Mouse (Mus musculus): ENCODE data around the gene Cdc42bpa.
"Not testable (repeated sequence)": the region's sequence is repeated elsewhere in the genome, so short reads cannot be mapped to it uniquely, and the experiment has no call there.

Gene Cdc42bpa

DNA sequence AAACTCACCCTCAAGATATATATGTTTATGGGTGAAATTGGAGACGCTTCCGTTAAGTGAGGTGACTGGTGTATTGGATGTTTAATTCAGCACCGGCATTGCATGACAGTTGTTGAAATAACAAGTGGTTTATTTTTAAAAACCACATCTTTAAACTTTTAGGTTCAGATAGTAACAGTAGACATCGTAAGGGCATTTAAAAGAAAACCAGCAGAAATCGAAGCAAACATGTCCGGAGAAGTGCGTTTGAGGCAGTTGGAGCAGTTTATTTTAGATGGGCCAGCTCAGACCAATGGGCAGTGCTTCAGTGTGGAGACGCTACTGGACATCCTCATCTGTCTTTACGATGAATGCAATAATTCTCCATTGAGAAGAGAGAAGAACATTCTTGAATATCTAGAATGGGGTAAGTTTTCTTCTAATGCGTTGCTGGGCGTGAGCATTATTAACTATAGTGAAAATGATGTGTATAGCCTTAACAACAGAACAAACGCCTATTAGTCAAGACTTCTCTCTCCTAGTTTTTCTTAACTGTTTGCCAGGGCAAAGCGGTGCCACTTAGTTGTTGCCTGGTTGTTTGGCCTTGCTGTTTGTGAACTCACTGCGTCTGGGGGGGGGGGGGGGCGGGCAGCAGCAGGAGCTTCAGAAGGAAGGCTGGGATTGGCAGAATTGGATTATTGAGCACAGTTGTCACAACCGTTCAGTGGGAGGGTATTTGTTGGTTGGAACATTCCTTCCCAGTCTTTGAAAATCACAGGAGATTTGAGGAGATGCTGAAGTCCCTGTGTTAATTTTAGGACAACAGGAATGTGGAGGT, 818 bp downstream of the Cdc42bpa start:
- DNase-seq = peak; percentile 42

DNA sequence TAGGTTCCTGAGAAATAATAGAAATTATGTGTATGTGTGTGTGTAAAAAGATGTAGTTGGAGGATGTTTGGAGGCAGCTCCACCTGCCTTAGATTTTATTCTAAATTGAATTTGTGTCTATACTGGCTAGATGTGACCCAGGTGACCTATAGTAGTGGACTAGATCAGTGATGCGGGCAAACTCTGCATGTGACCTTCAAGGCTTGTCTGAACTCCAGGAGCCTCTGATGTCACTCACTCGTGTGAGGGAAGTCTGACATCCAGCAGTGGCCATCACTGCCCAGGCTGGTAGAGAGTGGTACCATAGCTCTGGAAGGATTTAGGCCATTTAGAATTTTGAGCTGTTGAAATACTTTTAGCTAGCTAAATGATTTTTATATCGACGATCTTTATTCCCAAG, 1.5 kb downstream of the Cdc42bpa start:
- peak; percentile 47 for DNase-seq

DNA sequence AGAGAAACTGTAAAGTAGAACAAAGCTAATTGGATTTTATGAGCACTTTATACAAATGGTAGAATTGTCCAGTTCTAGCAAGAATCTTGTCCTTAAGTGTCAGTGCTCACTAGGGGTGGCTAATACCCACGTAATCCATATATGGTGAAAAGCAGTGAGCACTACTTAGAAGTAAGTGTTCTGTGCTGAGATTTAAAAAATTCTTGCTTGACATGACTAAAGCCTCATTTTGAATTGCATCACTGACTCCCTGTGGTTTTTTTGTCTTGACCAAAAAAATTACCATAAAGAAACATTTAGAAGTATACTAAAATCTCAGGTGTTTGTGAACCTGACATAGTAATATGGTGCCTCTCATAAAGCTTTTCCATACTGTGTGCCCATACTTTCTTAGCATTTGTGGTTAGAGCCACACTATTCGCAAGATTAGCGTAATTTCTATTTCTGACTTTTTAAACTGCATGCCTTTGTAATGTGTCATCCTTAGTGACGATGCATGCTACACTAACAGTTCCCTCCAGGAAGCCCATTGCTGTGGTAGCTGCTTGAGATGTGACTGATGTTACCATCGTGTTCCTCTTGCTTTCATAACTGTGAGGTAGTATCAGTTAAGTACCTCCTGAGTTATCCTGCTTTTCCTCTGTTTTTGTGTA, 9.6 kb downstream of the Cdc42bpa start:
- DNase-seq = no peak

DNA sequence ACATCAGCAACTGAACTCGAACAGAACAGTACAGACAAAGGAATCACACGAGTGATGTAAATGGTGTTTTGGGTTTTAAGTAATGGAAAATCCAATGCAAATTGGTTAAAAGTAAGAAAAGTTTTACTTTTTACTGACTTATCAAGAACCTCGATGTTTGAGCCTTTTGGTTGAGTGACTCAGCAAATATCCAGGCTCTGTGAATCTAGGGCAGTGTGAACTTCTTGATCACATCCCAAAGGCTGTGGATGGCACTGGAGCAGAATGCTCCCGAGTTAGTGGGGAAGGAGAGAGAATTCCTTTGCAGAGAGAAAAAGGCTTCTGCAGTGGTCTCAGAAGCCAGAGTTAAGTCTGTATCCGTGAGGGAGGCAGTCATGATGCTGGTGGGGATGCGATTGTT, 14.7 kb downstream of the Cdc42bpa start:
- DNase-seq = peak; percentile 61

DNA sequence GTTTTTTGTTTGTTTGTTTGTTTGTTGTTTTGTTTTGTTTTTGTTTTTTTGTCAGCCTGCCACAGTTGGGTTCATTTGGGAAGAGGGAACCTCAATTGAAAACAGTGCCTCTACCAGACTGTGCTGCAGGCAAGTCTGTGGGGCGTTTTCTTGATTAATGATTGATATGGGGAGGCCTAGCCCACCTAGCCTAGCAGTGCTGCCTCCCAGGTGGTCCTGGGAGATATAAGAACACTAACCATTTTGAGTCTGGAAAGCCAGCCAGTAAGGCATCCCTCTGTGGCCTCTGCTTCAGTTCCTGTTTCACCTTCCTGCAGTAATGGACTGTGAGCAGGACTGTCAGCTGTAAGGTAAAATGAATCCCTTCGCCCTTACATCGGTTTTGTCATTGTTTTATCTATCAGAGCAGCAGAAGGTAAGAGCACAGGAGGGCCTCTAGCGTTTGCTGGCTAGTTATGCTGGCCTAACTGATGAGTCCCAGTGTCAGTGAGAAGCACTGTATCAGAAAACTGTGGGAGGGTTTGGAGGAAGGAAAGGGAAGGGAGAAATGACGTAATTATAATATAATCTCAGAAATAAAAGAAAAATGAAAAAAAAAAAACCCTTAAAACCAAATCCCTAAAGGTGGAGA, 15.5 kb downstream of the Cdc42bpa start:
- peak; percentile 66 for DNase-seq

DNA sequence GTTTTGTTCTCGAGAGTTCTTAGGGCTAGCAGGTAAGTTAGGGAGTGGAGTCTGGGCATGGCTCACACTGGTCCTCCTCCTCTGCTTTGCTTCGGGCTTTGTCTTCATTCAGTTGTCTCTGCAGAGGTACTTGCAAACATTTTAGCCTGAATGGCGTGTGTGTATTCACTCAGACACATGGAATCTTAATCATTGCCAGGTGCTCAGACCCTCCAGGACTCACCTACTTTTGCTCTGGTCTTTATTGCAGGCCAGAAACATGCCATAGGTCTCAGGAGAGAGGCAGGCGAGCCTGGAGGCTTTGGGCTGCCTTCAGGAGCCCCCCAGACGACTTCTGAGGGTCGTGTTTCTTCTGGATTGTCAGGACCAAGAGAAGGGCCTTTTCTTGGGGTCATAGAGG, 17.2 kb downstream of the Cdc42bpa start:
- no peak for DNase-seq

DNA sequence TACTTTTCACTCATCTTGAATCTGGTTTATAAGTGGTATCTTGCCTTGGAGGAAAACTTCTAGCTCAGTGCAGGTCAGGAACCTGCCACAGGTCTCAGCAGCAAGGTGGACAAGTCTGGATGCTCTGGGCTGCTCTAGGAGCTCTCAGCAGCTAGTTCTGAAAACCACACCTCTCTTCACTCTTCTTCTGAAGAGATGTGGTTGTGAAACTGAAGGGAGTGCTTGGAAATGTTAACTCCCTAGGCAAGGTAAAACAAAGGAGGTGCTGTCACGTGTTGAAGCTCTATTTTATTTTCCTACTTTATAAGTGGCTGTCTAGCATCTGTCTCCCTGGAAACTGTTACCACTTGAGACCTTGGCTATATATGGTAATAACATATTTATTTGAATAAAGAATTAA, 18.5 kb downstream of the Cdc42bpa start:
- DNase-seq = no peak

DNA sequence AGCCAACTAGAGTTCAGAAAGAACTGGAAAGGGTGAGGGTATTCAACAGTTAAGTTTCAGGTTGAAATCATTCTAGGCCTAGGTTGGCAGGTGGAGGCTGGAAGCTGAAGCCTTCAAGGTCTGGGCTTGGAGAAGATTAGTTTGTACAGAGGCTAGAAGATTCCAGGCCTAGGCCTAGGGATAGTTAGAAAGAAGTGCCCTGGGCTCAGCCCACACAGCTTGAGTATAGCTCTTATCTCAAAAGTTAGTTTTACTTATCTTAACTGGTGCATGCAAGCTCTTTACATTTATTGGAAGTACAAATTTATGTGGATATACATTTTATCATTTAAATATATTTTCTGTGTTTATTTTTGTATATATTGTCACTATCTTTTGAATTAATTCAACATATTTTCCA, 21.4 kb downstream of the Cdc42bpa start:
- no peak for DNase-seq

DNA sequence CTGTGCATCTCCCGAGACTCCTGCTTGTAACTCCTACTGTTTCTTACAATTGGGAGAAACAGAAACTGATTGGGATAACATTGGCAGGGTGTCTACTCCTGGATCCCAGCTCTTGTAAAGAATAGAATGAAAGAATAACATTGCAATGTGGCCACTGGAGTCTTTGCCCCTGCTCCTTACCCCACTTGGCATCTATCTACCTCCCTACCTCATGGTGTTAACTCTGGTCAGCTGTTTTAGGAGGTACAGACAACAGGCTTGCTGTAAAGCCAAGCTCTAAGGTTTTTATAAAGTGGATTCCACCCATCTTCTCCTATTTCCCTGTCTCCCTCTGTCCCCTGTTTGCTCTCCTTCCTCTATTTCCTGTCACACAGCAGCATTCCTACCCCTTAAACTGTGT, 21.9 kb downstream of the Cdc42bpa start:
- no peak for DNase-seq

DNA sequence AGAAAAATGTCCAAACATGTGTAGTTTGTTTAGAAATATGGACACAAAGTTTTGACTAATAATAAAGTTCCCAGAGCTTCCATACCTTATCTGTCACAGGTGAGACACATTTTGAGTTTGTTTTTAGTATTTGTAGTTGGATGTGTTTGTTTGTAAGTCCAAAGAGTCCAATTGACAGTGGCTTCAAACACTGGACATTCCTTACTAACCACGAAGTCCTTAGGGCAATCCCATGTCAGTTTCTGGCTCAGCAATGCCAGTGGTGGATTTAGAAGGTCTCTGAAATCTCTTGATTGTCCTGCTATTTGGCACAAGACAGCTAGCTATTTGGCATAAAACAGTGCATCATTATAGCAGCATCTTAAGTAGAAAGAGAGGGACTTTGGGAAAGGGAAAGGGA, 22.7 kb downstream of the Cdc42bpa start:
- no peak for DNase-seq

DNA sequence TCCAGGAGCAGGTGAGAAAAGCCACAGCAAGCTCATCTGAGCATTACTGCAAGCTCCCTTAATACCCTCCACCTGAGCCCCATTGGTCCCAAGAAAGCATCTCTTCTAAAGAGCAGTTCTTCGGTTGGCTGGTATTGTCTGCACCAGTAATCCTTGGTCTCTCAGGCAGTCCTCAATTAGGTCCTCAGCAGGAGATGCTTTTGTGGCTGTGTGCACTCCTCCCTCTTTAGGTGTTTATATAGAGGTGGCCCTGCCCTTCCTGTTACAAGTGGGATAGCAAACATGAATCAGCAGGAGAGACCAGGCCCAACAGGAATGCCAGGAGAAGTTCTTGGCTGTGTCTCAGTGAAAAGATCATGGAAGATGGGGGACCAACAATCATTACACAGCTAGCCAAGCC, 23.9 kb downstream of the Cdc42bpa start:
- DNase-seq = no peak

DNA sequence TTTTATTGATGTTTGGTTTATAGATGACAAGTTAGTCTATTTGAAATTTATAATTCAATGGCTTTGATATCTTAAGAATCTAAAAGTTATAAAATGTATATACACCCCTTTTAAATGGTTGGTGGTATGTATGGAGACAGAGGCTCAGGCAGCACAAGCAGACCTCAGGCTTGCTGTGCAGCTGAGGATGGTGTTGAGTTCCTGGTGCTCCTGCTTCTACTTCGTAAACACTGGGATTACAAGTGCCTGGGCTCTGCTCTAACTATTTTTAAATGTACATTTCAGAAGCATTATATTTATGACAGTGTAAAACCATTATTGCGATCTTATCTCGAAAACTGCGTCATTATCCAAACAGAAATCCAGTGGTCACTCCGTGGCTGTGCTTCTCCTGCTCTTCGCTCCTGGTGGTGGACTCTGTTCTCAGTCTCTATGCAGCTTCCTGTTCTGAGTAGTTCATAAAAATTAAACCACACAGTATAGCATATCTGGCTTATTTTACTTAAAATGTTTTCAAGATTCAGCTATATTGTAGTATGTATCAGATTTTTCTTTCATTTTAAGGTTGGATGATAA, 31.5 kb downstream of the Cdc42bpa start:
- DNase-seq = no peak

DNA sequence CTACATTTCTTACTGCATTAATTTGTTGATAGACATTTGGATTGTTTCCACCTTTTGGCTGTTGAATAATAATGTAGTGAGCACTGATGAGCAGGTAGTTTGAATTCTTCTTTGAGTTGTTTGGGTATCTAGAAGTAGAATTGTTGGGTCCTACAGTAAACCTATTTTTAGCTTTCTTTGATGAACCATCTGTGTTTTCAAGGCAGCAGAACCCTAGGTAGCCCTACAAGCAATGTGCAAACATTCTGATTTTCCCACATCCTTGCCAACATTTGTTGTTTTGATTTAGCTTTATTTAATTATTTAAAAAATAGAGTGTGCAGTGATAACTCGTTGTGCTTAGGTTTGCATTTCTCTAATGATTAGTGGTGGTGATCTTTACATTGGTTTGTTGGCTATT, 32.0 kb downstream of the Cdc42bpa start:
- no peak for DNase-seq

DNA sequence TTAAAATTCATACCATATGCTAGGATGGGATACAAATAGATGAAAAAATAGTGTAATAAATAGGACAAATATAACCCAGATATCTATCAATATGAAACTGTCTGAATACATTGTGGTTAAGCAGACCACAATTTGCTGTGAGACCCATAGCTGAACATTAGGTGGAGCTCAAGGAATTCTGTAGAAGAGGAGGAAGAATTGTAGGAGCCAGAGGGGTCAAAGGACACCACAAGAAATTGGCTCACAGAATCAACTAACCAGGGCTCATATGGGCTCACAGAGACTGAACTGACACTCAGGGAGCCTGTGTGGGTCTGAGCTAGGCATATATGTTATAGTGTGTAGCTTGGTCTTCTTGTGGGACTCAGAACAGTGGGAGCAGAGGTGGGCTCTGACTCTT, 47.8 kb downstream of the Cdc42bpa start:
- DNase-seq = no peak

DNA sequence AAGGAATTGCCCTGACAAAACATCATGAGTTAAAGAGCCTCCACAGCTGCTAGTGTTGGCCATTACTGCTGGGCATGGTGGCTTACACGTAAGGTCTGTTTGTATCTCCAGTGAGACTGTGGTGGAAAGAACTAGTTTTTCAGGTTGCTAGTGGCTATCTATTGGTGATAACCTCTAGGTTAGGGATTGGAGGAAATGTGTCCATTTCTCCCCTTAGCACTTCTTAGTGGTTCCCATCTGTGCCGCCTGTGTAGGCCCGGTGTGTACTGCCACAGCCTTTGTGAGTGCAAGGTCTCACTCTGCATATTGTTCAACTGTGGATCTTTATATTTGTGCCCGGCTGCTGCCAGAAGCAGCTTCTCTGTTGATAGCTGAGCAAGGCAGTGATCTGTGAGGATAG, 53.2 kb downstream of the Cdc42bpa start:
- no peak for DNase-seq

DNA sequence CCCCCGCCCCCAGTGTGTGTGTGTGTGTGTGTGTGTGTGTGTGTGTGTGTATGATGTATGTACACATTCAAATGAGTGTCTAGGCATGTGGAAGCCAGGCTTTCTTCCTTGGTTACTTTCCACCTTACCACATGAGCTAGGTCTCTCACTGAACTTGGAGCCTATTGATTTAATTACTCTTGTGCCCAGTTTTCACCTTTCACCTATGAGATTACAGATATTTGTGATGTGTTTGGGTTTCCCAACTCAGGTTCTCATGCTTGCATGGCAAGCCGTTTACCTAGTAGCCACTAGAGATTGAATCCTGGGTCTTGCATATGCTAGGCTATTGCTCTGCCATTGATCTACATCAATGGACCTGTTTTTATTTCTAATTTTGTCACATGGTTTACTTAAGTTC, 57.9 kb downstream of the Cdc42bpa start:
- DNase-seq = no peak

DNA sequence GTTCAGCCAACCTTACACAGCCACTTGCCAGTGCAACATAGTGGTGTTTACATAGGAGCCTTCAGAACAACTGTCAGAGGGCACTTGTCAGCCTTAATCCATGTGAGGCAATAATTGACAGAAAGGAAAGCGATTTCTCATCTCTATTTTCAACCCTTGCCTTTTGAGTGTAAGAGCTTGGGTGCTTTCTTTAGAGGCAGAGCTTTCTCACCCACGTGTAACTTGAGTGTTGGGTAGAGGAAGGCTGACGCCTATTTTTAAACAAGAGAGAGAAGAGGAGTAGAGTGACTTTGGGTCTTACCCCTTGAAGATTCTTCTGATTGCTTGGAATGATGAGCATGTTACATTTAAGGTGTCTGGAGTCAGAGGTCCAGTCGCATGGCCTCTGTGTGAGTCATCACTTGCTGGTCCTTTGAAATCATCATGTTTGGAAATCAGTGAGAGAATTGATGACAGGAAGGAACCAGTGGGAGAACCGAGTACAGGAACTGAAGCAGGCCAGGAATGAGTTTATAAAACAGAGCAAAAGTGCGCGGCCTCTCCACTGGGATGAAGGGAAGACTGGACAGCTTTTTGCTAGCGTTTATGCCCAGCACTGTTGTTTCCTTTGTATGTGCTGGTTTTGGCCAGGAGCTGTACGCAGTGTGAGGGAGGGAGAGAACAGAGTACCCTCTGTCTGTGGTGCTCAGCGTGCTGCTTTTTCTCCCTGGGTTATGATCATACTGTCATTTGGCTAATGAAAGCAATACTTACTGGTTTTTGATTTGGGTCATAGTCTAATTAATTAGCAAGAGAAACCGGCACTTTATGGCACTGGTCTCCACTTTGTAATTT, 61.4 kb downstream of the Cdc42bpa start:
- DNase-seq = no peak

DNA sequence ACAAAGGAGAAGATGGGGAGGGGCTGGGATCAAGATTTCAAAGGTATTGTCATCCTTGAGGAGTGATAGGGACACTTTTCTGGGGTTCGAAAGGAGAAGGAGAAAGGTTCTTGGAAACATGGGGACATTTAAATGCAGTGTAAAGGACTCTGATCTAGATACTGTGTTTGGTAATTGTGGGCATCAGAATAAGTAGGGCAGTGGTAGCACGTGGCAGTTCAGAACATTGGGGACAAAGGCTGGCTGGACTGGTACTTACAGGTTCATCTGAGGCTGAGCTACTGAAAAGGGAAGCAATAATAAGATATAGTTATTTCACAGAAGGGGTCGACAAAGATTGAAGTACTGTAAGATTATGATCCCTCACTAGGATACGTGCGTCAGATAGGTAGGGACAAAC, 63.2 kb downstream of the Cdc42bpa start:
- no peak for DNase-seq

DNA sequence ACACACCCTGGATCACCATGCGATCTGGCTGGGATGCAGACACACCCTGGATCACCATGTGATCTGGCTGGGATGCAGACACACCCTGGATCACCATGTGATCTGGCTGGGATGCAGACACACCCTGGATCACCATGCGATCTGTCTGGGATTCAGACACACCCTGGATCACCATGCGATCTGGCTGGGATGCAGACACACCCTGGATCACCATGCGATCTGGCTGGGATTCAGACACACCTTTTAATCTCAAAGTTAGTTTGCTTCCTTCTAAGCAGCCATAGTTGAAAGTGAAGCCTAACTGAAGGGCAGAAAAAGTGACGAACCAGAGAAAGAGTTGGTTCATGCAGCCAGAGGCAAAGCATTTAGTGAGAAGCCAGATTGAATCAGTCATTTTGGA, 69.6 kb downstream of the Cdc42bpa start:
- DNase-seq = not testable (repeated sequence)

DNA sequence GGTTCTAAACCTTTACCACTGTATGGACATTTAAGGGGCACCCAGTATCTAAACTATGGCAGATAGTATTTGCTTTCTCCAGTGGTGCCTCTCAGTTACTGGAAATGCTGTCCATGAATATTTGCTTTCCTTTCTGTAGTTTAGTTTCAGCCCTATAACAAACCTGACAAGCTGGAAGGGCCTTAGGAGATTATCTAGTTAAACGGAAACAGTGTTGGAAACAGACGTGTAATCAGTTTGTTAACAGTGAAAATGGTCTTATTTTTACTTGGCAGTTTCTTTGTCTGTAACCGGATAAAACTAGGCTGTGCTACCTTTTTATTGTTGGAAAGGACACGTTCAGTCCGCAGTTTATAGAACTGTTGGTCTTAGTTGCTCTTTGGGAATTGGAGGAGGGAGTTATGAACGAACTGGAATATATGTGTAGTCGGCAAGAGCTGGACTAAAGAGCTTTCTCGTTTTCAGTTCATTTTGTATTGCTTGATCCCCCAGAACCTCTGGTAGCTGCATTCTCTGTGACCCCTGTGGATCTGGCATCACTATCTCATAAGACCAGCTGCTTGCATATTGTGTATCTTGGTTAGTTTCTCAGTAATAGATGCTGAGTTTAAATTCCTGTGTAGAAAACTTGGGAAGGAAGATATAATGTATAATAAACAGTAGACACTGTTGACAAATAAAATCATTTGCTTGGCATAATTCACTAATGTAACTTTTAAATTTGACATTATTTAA, 70.5 kb downstream of the Cdc42bpa start:
- DNase-seq = peak; percentile 14

DNA sequence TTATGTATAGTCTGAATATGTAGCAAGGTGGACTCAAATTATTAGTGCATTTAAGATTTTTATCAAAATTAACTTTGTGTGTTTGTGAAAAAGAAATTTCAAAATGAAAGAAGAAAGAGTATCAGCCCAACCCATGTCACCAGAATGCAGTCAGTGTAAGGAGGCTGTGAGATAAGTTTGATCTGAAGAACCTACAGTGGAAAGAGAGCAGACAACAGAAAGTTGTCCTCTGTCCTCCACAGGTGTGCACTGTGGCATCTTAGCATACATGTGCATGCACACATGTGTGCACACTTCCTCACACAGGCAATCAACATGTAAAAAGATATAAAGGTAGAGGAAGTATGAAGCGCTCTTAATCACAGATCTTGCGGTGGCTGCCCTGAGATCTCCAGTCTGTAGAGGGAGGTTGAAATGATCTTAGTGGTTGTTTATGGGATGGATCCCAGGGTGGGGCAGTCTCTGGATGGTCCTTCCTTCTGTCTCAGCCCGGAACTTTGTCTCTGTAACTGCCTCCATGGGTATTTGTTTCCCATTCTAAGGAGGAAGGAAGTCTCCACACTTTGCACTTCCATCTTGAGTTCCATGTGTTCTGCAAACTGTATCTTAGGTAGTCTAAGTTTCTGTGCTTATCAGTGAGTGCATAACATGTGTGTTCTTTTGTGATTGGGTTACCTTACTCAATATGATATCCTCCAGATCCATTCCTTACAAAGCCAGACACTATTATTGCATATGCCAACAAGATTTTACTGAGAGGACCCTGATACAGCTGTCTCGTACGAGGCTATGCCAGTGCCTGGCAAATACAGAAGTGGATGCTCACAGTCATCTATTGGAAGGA, 71.7 kb downstream of the Cdc42bpa start:
- no peak for DNase-seq
